Mouse (Mus musculus) CH12.LX (cell line): ENCODE results near the gene Prickle2. TPM values are rescaled to one million over a fixed set of nuclear protein-coding genes. Genes with fewer than 3 reads are reported as not detected.

ENCODE experiments used
- DNase-seq: peaks from one replicate; pipeline ENCODE4 v3.0.0-alpha.2; 2013; ENCODE audit errors: extremely low read depth
- H3K27ac ChIP-seq: 2 replicates; pipeline ENCODE4 v1.5.1; 2012; ENCODE audit warnings: low read depth, mild to moderate bottlenecking, control low read depth, moderate library complexity; ENCODE audit not compliant: insufficient read depth
- H3K27me3 ChIP-seq: replicated peaks from 2 replicates; pipeline ENCODE3; 2012; ENCODE audit warnings: inconsistent platforms
- H3K36me3 ChIP-seq, 2 experiments: replicated peaks in 1 of 2; 2 replicates each; pipeline versions ENCODE3 to v1.6.1; 2012; ENCODE audit warnings: inconsistent platforms in 1 of 2, low read length in 1 of 2, mild to moderate bottlenecking in 1 of 2, mixed read lengths in 1 of 2, moderate library complexity in 1 of 2; ENCODE audit not compliant: control insufficient read depth in 1 of 2, insufficient read depth in 1 of 2
- H3K4me1 ChIP-seq, 2 experiments: 2 replicates each; pipeline ENCODE4 v1.6.1; 2012; ENCODE audit warnings: inconsistent platforms in 1 of 2, moderate library complexity in 1 of 2; ENCODE audit not compliant: insufficient read depth in 2 of 2, control insufficient read depth in 1 of 2
- H3K4me2 ChIP-seq: 2 replicates; pipeline ENCODE4 v1.6.1; 2012; ENCODE audit warnings: low read depth, mild to moderate bottlenecking, control low read depth; ENCODE audit not compliant: poor library complexity, insufficient read depth, severe bottlenecking
- H3K4me3 ChIP-seq, 3 experiments: fragments of 150-350 bp in 1 of 3; sonication (generic) in 1 of 3; replicated peaks in 1 of 3; 2 replicates each; pipeline versions ENCODE3 to v1.5.1; 2011 to 2012; ENCODE audit warnings: low read depth in 2 of 3, low read length in 2 of 3, mild to moderate bottlenecking in 2 of 3, moderate library complexity in 2 of 3, control low read depth in 1 of 3, improper control_type of control experiment in 1 of 3, inconsistent platforms in 1 of 3, mixed read lengths in 1 of 3; ENCODE audit not compliant: poor library complexity in 1 of 3
- H3K79me2 ChIP-seq: replicated peaks from 2 replicates; pipeline ENCODE4 v1.6.1; 2012; ENCODE audit warnings: mild to moderate bottlenecking, moderate library complexity; ENCODE audit not compliant: control insufficient read depth, poor library complexity, insufficient read depth, severe bottlenecking; ENCODE audit errors: extremely low read depth
- H3K9ac ChIP-seq: 2 replicates; pipeline ENCODE4 v1.6.1; 2012; ENCODE audit warnings: low read depth, mild to moderate bottlenecking, control low read depth, moderate library complexity; ENCODE audit not compliant: insufficient read depth
- H3K9me3 ChIP-seq: replicated peaks from 2 replicates; pipeline ENCODE3; 2012; ENCODE audit warnings: low read length, inconsistent platforms, mixed read lengths
- BHLHE40 ChIP-seq: IDR thresholded peaks from 2 replicates; pipeline ENCODE4 v1.6.1; 2011; ENCODE audit warnings: mild to moderate bottlenecking, low read depth, low read length, improper control_type of control experiment
- CHD1 ChIP-seq: IDR thresholded peaks from 2 replicates; pipeline ENCODE4 v1.6.1; 2012; ENCODE audit warnings: low read depth, low read length, improper control_type of control experiment, inconsistent platforms
- CHD2 ChIP-seq: IDR thresholded peaks from 2 replicates; pipeline ENCODE4 v1.6.1; 2011; ENCODE audit warnings: low read length, improper control_type of control experiment
- CTCF ChIP-seq, 2 experiments: IDR thresholded peaks in 1 of 2; conservative IDR thresholded peaks in 1 of 2; 2 replicates each; pipeline ENCODE4 v1.5.1; 2011 to 2012; ENCODE audit warnings: low read depth in 2 of 2, low read length in 2 of 2, improper control_type of control experiment in 1 of 2, inconsistent platforms in 1 of 2, mild to moderate bottlenecking in 1 of 2, moderate library complexity in 1 of 2
- E2F4 ChIP-seq: IDR thresholded peaks from 2 replicates; pipeline ENCODE4 v1.6.1; 2011; ENCODE audit warnings: low read depth, low read length, improper control_type of control experiment; ENCODE audit not compliant: insufficient replicate concordance
- ELF1 ChIP-seq: IDR thresholded peaks from 2 replicates; pipeline ENCODE4 v1.6.1; 2014; ENCODE audit warnings: low read depth, mild to moderate bottlenecking, inconsistent platforms, low read length, improper control_type of control experiment
- ETS1 ChIP-seq: conservative IDR thresholded peaks from 2 replicates; pipeline ENCODE4 v1.6.1; 2012; ENCODE audit warnings: low read depth, mild to moderate bottlenecking, inconsistent platforms, low read length, improper control_type of control experiment, moderate library complexity
- GABPA ChIP-seq: IDR thresholded peaks from 2 replicates; pipeline ENCODE4 v1.6.1; 2012; ENCODE audit warnings: low read depth, low read length, improper control_type of control experiment, inconsistent platforms; ENCODE audit not compliant: insufficient replicate concordance
- HCFC1 ChIP-seq: IDR thresholded peaks from 2 replicates; pipeline ENCODE4 v1.6.1; 2012; ENCODE audit warnings: low read depth, mild to moderate bottlenecking, inconsistent platforms, low read length, improper control_type of control experiment
- JUND ChIP-seq: conservative IDR thresholded peaks from 2 replicates; pipeline ENCODE4 v1.6.1; 2011; ENCODE audit warnings: low read depth, low read length, improper control_type of control experiment
- MAFK ChIP-seq: IDR thresholded peaks from 2 replicates; pipeline ENCODE4 v1.6.1; 2011; ENCODE audit warnings: low read length, improper control_type of control experiment; ENCODE audit not compliant: insufficient replicate concordance
- MEF2A ChIP-seq: IDR thresholded peaks from 2 replicates; pipeline ENCODE4 v1.6.1; 2014; ENCODE audit warnings: low read depth, mild to moderate bottlenecking, inconsistent platforms, low read length, improper control_type of control experiment, borderline replicate concordance
- MXI1 ChIP-seq: IDR thresholded peaks from 2 replicates; pipeline ENCODE4 v1.6.1; 2011; ENCODE audit warnings: mild to moderate bottlenecking, low read depth, low read length, improper control_type of control experiment
- NELFE ChIP-seq: IDR thresholded peaks from 2 replicates; pipeline ENCODE4 v1.6.1; 2011; ENCODE audit warnings: low read depth, low read length, improper control_type of control experiment
- POLR2AphosphoS2 ChIP-seq: IDR thresholded peaks from 2 replicates; pipeline ENCODE4 v1.6.1; 2011; ENCODE audit warnings: low read depth, low read length, improper control_type of control experiment
- RAD21 ChIP-seq: IDR thresholded peaks from 2 replicates; pipeline ENCODE4 v1.6.1; 2011; ENCODE audit warnings: low read depth, mild to moderate bottlenecking, low read length, improper control_type of control experiment, moderate library complexity
- RCOR1 ChIP-seq: conservative IDR thresholded peaks from 2 replicates; pipeline ENCODE4 v1.6.1; 2012; ENCODE audit warnings: low read depth, mild to moderate bottlenecking, inconsistent platforms, low read length, improper control_type of control experiment
- SIN3A ChIP-seq: IDR thresholded peaks from 2 replicates; pipeline ENCODE4 v1.6.1; 2012; ENCODE audit warnings: low read length, improper control_type of control experiment, inconsistent platforms
- SMC3 ChIP-seq: IDR thresholded peaks from 2 replicates; pipeline ENCODE4 v1.6.1; 2011; ENCODE audit warnings: low read depth, low read length, improper control_type of control experiment
- TBP ChIP-seq: conservative IDR thresholded peaks from 2 replicates; pipeline ENCODE4 v1.6.1; 2011; ENCODE audit warnings: low read depth, low read length, improper control_type of control experiment
- TCF12 ChIP-seq: IDR thresholded peaks from 2 replicates; pipeline ENCODE4 v1.6.1; 2014; ENCODE audit warnings: low read depth, mild to moderate bottlenecking, inconsistent platforms, low read length, improper control_type of control experiment
- ZC3H11A ChIP-seq: IDR thresholded peaks from 2 replicates; pipeline ENCODE4 v1.6.1; 2012; ENCODE audit warnings: low read depth, mild to moderate bottlenecking, inconsistent platforms, low read length, improper control_type of control experiment
- ZKSCAN1 ChIP-seq: IDR thresholded peaks from 2 replicates; pipeline ENCODE4 v1.6.1; 2012; ENCODE audit warnings: low read depth, inconsistent platforms, low read length, improper control_type of control experiment, borderline replicate concordance
- dilution Hi-C: fragments of 300-500 bp; cut with MboI; formaldehyde crosslinking; loops from 2 replicates; pipeline ENCODE4 v1.14.3; 2020; ENCODE audit warnings: low sequenced_read_pairs; ENCODE audit not compliant: extremely low pct_unique_long_range_greater_than_20kb, extremely low pct_ligation_motif_present
- in situ Hi-C: fragments of 300-500 bp; cut with MboI; formaldehyde crosslinking; loops from 3 replicates; pipeline ENCODE4 v1.14.3; 2019; ENCODE audit warnings: low sequenced_read_pairs, low pct_ligation_motif_present, low pct_unique_long_range_greater_than_20kb, mixed read lengths
- polyA plus RNA-seq: library from polyadenylated mRNA; unstranded; fragments of >175 nt; gene quantifications from 2 replicates; pipeline ENCODE4 v1.2.1, GENCODE M21; 2012; ENCODE audit warnings: low read depth; ENCODE audit not compliant: insufficient read length
- total RNA-seq, 2 experiments: library from RNA; depleted of rRNA; stranded (reverse); fragments of 300-350 nt in 1 of 2; fragments of >200 nt in 1 of 2; gene quantifications; 2 replicates each; pipeline ENCODE4 v1.2.3; 2012 to 2014

Gene Prickle2
- total and polyA plus RNA-seq, 3 experiments = not detected

DNA sequence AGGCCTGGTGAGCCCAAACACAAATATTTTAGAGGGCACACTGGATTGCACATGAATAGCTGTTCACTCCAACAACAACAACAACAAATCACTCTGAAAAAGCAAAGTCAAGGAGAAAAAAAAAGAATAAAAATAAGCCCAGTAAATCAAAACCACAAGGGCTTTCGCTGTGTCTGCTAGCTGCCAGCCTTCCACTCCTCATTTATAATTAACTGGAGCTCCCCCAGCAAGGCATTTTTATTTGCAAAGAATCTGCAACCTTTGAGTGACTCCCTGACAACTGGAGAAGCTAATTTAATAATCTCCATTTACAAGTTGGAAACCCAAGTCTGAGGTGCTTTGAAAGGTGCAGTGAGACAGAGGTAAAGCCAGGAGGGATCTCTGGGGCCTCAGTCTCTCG is 245.2 kb downstream of the Prickle2 start:
- Histone ChIP-seq H3K36me3 (no peaks in the 10 kb centered on the region), H3K27ac (no peak overlapping the region), H3K9ac (no peak overlapping the region), H3K4me3 (no peak overlapping the region), H3K4me1 (no peaks in the 10 kb centered on the region), H3K4me2 (no peak overlapping the region), H3K79me2 (no peaks in the 10 kb centered on the region), H3K27me3 (no peaks in the 10 kb centered on the region), H3K9me3 (peaks cover 61% of the 10 kb centered on the region)
- no peak for DNase-seq
- TF ChIP-seq BHLHE40 (no peak), MXI1 (no peak), SIN3A (no peak), JUND (no peak), HCFC1 (no peak), E2F4 (no peak), ZKSCAN1 (no peak), ETS1 (no peak), MAFK (no peak), TCF12 (no peak), ELF1 (no peak), RCOR1 (no peak), RAD21 (no peak), MEF2A (no peak)
- in situ Hi-C loops = loop anchor here (25.0 kb wide), 1 partner anchor 173 kb away; no protein-coding TSS in a partner anchor
- dilution Hi-C loops = no loop called here

GRCm38 (mm10) chr6:92458026-92458425 is 247.9 kb downstream of the Prickle2 start:
- Histone ChIP-seq H3K9ac (no peak overlapping the region), H3K4me3 (no peak overlapping the region), H3K4me1 (no peaks in the 10 kb centered on the region), H3K27me3 (no peaks in the 10 kb centered on the region), H3K79me2 (no peaks in the 10 kb centered on the region), H3K36me3 (no peaks in the 10 kb centered on the region), H3K9me3 (peaks cover 50% of the 10 kb centered on the region), H3K4me2 (no peak overlapping the region), H3K27ac (no peak overlapping the region)
- no peak for DNase-seq
- TF ChIP-seq JUND (no peak), CHD2 (no peak), TBP (no peak), POLR2AphosphoS2 (no peak), TCF12 (no peak), GABPA (no peak), NELFE (no peak), SMC3 (no peak), BHLHE40 (no peak), E2F4 (no peak), HCFC1 (no peak), ETS1 (no peak), CHD1 (no peak), ZC3H11A (no peak), CTCF (conservative IDR thresholded peaks at IDR 0.05 in 1 of 2, IDR thresholded peaks at IDR 0.05 in 1 of 2; ENCODE audit: low read depth in 2 of 2, low read length in 2 of 2) (no peak)
- in situ Hi-C loops = loop anchor here (25.0 kb wide), 1 partner anchor 171 kb away; no protein-coding TSS in a partner anchor
- dilution Hi-C loops = no loop called here
